Mouse (Mus musculus): ENCODE results near the gene Arrdc5.

DNA sequence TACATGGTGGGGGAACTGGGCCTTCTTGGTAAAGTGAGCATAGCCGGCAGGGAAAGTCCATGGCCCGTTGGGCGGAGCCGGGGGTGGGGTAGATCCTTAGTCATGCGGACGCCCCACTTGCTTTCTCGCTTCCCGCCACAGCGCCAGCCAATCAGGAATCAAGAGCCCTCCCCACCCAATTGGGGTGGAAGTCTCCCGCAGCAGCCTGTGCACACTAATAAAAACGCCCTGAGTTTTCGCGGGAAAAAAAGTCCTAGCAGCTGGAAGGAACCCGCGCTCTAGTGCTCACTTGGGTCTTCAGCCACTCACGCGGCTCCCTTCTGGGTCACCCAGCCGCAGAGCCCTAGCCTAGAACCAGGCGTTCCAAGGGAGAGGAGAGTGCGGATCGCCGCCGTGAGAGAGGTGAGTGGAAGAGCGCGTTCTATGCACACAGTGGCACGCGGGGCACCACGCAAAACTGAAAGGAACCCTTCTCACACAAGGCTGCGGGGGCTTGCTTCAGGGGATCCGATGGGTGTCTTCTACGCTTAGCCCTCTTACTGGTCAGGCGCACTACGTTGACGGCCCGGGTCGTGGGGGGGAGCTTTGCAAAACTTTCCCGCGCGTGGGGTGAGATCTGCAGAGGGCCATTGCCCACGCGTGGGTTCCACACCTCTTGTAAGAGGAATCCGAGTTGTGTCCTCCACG lies 3.2 kb upstream of the Arrdc5 start, which contains the start of gene Uhrf1:
- TF ChIP-seq CTCF (conservative IDR thresholded peaks at IDR 0.05; ENCODE audit: insufficient read depth, insufficient read length, low read depth, low read length) (no peak), POLR2A (IDR thresholded peaks at IDR 0.05; ENCODE audit: low read depth, low read length) (no peak)
